Mouse (Mus musculus) embryonic fibroblast, embryonic 13.5 days (primary cell): ENCODE measurements around the gene Nom1.

ENCODE experiments used
- CTCF ChIP-seq: IDR thresholded peaks from 2 replicates; pipeline ENCODE4 v1.5.1; 2011; ENCODE audit warnings: mild to moderate bottlenecking, control low read depth, low read length, moderate library complexity, borderline replicate concordance; ENCODE audit not compliant: insufficient read depth
- POLR2A ChIP-seq: IDR thresholded peaks from 2 replicates; pipeline ENCODE4 v1.6.1; 2011; ENCODE audit warnings: low read depth, mild to moderate bottlenecking, control low read depth, low read length, moderate library complexity

DNA sequence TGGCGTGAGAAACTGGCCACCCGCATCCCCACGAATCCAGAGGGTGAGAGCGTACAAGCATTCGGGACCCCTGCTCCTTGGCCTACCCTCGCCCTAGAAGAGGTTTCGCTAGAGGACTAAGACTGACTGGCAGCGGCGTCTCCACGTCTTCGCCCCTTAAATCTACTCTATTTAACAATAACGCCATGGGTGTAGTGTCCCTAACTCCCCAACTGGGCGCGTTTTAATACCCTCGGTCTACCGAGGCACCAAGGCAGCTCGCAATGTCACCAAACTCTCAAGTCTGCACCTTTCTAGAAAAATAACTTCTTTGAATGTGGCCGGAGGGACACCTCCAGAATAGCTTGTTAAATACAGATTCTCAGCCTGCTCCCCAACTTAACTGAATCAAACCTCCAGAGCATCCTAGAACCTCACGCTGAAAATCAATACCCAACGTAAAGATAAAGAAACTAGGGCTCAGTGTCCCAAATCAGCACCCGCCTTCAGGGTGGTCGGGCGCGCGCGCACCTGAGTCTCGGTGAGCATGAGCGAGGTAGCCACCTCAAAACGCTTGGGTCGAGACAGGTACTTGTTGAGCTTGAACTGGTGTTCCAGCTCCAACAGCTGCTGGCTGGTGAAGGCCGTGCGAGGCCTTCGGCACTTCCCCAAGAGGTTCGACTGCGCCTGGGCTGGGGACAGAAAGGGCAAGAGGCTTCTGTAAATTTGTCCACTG, 39.9 kb downstream of the Nom1 start:
- TF ChIP-seq CTCF (no peak), POLR2A (no peak)
